Mouse (Mus musculus): ENCODE measurements around the gene Rpl26. TPM values are rescaled to one million over a fixed set of nuclear protein-coding genes. Genes with fewer than 3 reads are reported as not detected.

The Rpl26 gene
- 180 and 197 TPM in 2 replicates for polyA plus RNA-seq (2012)

- TF ChIP-seq GATA1 (IDR thresholded peaks at IDR 0.05; ENCODE audit: low read length) = no peak
These were observed at the start of gene Rpl26 for GRCm38 (mm10) chr11:68901351-68902046. Gene Rpl26, plus strand, starts transcription at chr11:68901583.

- no peak for TF ChIP-seq GATA1 (IDR thresholded peaks at IDR 0.05; ENCODE audit: low read length)
These were observed 49.5 kb upstream of the Rpl26 start for GRCm38 (mm10) chr11:68851644-68852485.

GRCm38 (mm10) chr11:68852486-68852901 is 48.9 kb upstream of the Rpl26 start:
- TF ChIP-seq GATA1 (IDR thresholded peaks at IDR 0.05; ENCODE audit: low read length) = no peak

GRCm38 (mm10) chr11:68852932-68853409 is 48.4 kb upstream of the Rpl26 start:
- no peak for TF ChIP-seq GATA1 (IDR thresholded peaks at IDR 0.05; ENCODE audit: low read length)

GRCm38 (mm10) chr11:68853611-68854401 is 47.6 kb upstream of the Rpl26 start:
- no peak for TF ChIP-seq GATA1 (IDR thresholded peaks at IDR 0.05; ENCODE audit: low read length)

- no peak for TF ChIP-seq GATA1 (IDR thresholded peaks at IDR 0.05; ENCODE audit: low read length)
These were observed 46.8 kb upstream of the Rpl26 start for GRCm38 (mm10) chr11:68854621-68855020.

- no peak for TF ChIP-seq GATA1 (IDR thresholded peaks at IDR 0.05; ENCODE audit: low read length)
These were observed 44.1 kb upstream of the Rpl26 start for GRCm38 (mm10) chr11:68857329-68857728.

- no peak for TF ChIP-seq GATA1 (IDR thresholded peaks at IDR 0.05; ENCODE audit: low read length)
These were observed 41.3 kb upstream of the Rpl26 start for GRCm38 (mm10) chr11:68859943-68860593.

GRCm38 (mm10) chr11:68862260-68862659 is 39.1 kb upstream of the Rpl26 start:
- no peak for TF ChIP-seq GATA1 (IDR thresholded peaks at IDR 0.05; ENCODE audit: low read length)

GRCm38 (mm10) chr11:68863631-68864091 is 37.7 kb upstream of the Rpl26 start:
- TF ChIP-seq GATA1 (IDR thresholded peaks at IDR 0.05; ENCODE audit: low read length) = no peak

- no peak for TF ChIP-seq GATA1 (IDR thresholded peaks at IDR 0.05; ENCODE audit: low read length)
These were observed 36.7 kb upstream of the Rpl26 start for GRCm38 (mm10) chr11:68864544-68865189.

- no peak for TF ChIP-seq GATA1 (IDR thresholded peaks at IDR 0.05; ENCODE audit: low read length)
These were observed 30.1 kb upstream of the Rpl26 start for GRCm38 (mm10) chr11:68871277-68871676.

- TF ChIP-seq GATA1 (IDR thresholded peaks at IDR 0.05; ENCODE audit: low read length) = no peak
These were observed 29.6 kb upstream of the Rpl26 start, which contains the start of gene Ndel1 for GRCm38 (mm10) chr11:68871748-68872147. Gene Ndel1, minus strand, starts transcription at chr11:68871858.

GRCm38 (mm10) chr11:68874841-68875240 is 26.5 kb upstream of the Rpl26 start:
- TF ChIP-seq GATA1 (IDR thresholded peaks at IDR 0.05; ENCODE audit: low read length) = no peak

Measured in G1E-ER4 (cell line).